9 mouse cellular contexts compared by ENCODE assay signal in genomic region chr2:163914107-163914506, GRCm38 (mm10). TPM values are rescaled to one million over a fixed set of nuclear protein-coding genes. Genes with fewer than 3 reads are reported as not detected.
A peak's percentile ranks its signal among the peaks of the same experiment; 100 is the strongest.
DNase-seq lines count a peak whose midpoint lies in the region; ATAC-seq lines count a peak whose summit lies in the region.
"Had no signal": no experiment of that assay in that cellular context is flagged by ENCODE, and none has a peak within 500 bp of the region (broad histone marks: within the 10 kb centered on the region; RNA-seq: fewer than 3 reads in every experiment).

No protein-coding gene starts in this region.

- no peaks in the 10 kb centered on the region for H3K9me3 ChIP-seq in heart, embryonic 11.5 days (replicated peaks; ENCODE audit: control insufficient read depth, low read length)

- WGBS in heart, embryonic 11.5 days (ENCODE audit: insufficient replicate concordance) = 15% methylated on average over 10 of the region's 10 CpGs

- ATAC-seq in heart, embryonic 11.5 days (replicated peaks; ENCODE audit: insufficient number of reproducible peaks, low FRiP score, low TSS enrichment) = no peak

- no peak overlapping the region for H3K4me2 ChIP-seq in heart, embryonic 11.5 days

- intact Hi-C loops in left cerebral cortex, postnatal 25 days (cut with DNase I) = no loop called here

- no peak overlapping the region for H3K27ac ChIP-seq in heart, embryonic 11.5 days (ENCODE audit: low read depth, low read length)
- H3K27ac ChIP-seq: liver, embryonic 14.5 days had no signal

- no peak overlapping the region for H3K4me3 ChIP-seq in heart, embryonic 11.5 days (ENCODE audit: low read depth, low read length)

- no peak overlapping the region for H3K9ac ChIP-seq in heart, embryonic 11.5 days (ENCODE audit: low read depth, low read length)
- H3K9ac ChIP-seq: liver, embryonic 14.5 days had no signal

- H3K4me1 ChIP-seq in heart, embryonic 11.5 days (ENCODE audit: control insufficient read depth, insufficient read depth, low read length) = peaks cover 10% of the 10 kb centered on the region; the same call in 1 of the 2 replicates

- DNase-seq in cerebellum, adult 11-12 months = peak; percentile 72
- no peak for DNase-seq in cerebellum, adult 8-10 months
- DNase-seq in frontal cortex, postnatal 36 days (ENCODE audit: low spot score in 2 of 2) = peak; percentile 73 to 89
- peak; percentile 86 to 93 for DNase-seq in left cerebral cortex, postnatal 25 days (ENCODE audit: low spot score in 2 of 2)
- DNase-seq in right cerebral cortex, postnatal 10 days (ENCODE audit: low spot score in 2 of 2) = peak; percentile 90 to 95
- no peak for DNase-seq in kidney, adult 9 months
- DNase-seq in heart, adult 11 months = no peak

- peaks cover 67% of the 10 kb centered on the region for H3K27me3 ChIP-seq in heart, embryonic 11.5 days (ENCODE audit: control insufficient read depth, insufficient read depth, low read length)

- H3K36me3 ChIP-seq in heart, embryonic 11.5 days (ENCODE audit: control insufficient read depth, insufficient read depth, low read length) = no peaks in the 10 kb centered on the region

RNA-seq across cellular contexts. Expression of gene Rims4, which starts 4.4 kb away (rescaled TPM):
- 100 to 1,000 TPM in 1 of 2 experiments, 10 to 100 TPM in 1; 93.7 to 115 TPM for total RNA-seq in left cerebral cortex, postnatal 25 days (2021)
- 0.04 and 0.17 TPM in 2 replicates for polyA plus RNA-seq in heart, embryonic 11.5 days (2014; fragmentation: Nextera tagmentation; extraction: Ambion mirVana)

Comparison
In these comparisons a context has a peak if more than half of its experiments do, and no peak if none do; other contexts are left out.
1. DNase-seq: peak in cerebellum, adult 11-12 months (single experiment), frontal cortex, postnatal 36 days (2 of 2), left cerebral cortex, postnatal 25 days (2 of 2) and right cerebral cortex, postnatal 10 days (2 of 2); none in cerebellum, adult 8-10 months (single experiment), kidney, adult 9 months (single experiment) and heart, adult 11 months (single experiment).